Mouse (Mus musculus): ENCODE results near the gene Rragd. TPM values are rescaled to one million over a fixed set of nuclear protein-coding genes. Genes with fewer than 3 reads are reported as not detected.

Gene Rragd
- polyA plus RNA-seq, 1 experiment from 2014 or later: 13.1 TPM

Other genes starting within 250 kb of the Rragd start
- 85.4 and 97.6 TPM in 2 replicates for gene Lyrm2, start 182.8 kb upstream of the Rragd start, polyA plus RNA-seq (2015; fragmentation: Nextera tagmentation; extraction: Ambion mirVana)
- 10.0 and 10.5 TPM in 2 replicates for gene Ankrd6, start 32.2 kb upstream of the Rragd start, polyA plus RNA-seq (2015; fragmentation: Nextera tagmentation; extraction: Ambion mirVana)
- 43.3 and 49.1 TPM in 2 replicates for gene Ube2j1, start 48.4 kb downstream of the Rragd start, polyA plus RNA-seq (2015; fragmentation: Nextera tagmentation; extraction: Ambion mirVana)
- 0.78 and 0.90 TPM in 2 replicates for gene Gabrr2, start 80.0 kb downstream of the Rragd start, polyA plus RNA-seq (2015; fragmentation: Nextera tagmentation; extraction: Ambion mirVana)
- gene Gabrr1, start 149.5 kb downstream of the Rragd start, polyA plus RNA-seq (2015; fragmentation: Nextera tagmentation; extraction: Ambion mirVana): 0.06 TPM in 1 of 2 replicates, not detected in the other
- gene Pm20d2, start 206.7 kb downstream of the Rragd start, polyA plus RNA-seq (2015; fragmentation: Nextera tagmentation; extraction: Ambion mirVana): 1.5 and 1.7 TPM in 2 replicates
- gene Srsf12, start 226.0 kb downstream of the Rragd start, polyA plus RNA-seq (2015; fragmentation: Nextera tagmentation; extraction: Ambion mirVana): 13.8 and 15.4 TPM in 2 replicates

All from limb, embryonic 15.5 days (tissue).